Mouse (Mus musculus): ENCODE results near the gene Olfr1419.

DNA sequence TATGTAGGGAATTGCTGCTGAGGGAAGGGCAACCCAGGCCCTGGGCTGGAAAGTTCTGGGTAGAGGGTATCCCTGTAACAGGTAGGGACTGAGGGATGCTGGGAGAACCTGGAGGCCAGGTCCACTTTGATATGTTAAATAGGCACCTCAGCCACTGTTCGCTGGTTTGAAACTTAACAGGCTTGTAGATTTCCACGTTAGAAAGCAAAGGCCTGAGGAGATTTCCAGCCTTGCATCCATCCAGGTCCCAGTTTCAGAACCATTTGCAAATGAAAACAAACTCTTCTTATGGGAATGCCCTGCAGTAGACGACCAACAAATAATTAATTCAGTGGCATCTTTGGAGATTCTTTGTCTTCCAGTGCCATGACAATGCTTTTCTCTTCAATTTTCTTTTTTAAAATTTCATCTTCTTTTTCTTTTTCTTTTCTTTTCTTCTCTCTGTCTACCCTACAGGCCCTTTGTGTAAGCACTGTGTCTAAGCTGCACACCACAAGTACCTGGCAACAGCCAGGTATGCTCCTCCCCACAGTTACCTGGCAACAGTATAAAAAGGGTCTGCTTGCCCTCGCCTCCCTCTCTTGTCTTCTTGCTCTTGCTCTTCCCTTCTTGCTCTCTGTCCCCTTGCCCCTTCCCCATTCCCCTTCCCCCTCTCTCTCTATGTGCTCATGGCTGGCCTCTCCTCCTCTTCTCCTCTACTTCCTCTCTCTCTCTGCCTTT is 51.4 kb downstream of the Olfr1419 start:
- TF ChIP-seq CTCF (conservative IDR thresholded peaks at IDR 0.05; ENCODE audit: low read length) (no peak), NANOG (IDR thresholded peaks at IDR 0.05; ENCODE audit: borderline replicate concordance, low read length) (no peak), POU5F1 (IDR thresholded peaks at IDR 0.05; ENCODE audit: borderline replicate concordance, low read length) (no peak)

Data from E14TG2a.4 (cell line).